Mouse (Mus musculus): ENCODE measurements around the gene Gprc5b.

The Gprc5b gene

GRCm38 (mm10) chr7:118989275-118989856, 5.6 kb downstream of the Gprc5b start:
- DNase-seq, result no peak

GRCm38 (mm10) chr7:118986369-118986768, 8.6 kb downstream of the Gprc5b start:
- DNase-seq, result no peak

- DNase-seq, result no peak
Observed at GRCm38 (mm10) chr7:118985786-118986185, 9.2 kb downstream of the Gprc5b start.

GRCm38 (mm10) chr7:118983961-118984360, 11.1 kb downstream of the Gprc5b start:
- DNase-seq, result peak; percentile 92

GRCm38 (mm10) chr7:118982586-118982985, 12.4 kb downstream of the Gprc5b start:
- no peak for DNase-seq

GRCm38 (mm10) chr7:118981831-118982230, 13.2 kb downstream of the Gprc5b start:
- no peak for DNase-seq

- DNase-seq, result no peak
Observed at GRCm38 (mm10) chr7:118981346-118981745, 13.7 kb downstream of the Gprc5b start.

- peak; percentile 82 for DNase-seq
Observed at GRCm38 (mm10) chr7:118979708-118980107, 15.3 kb downstream of the Gprc5b start.

GRCm38 (mm10) chr7:118979121-118979520, 15.9 kb downstream of the Gprc5b start:
- DNase-seq, result no peak

- no peak for DNase-seq
Observed at GRCm38 (mm10) chr7:118977167-118977543, 17.9 kb downstream of the Gprc5b start.

- DNase-seq, result no peak
Observed at GRCm38 (mm10) chr7:118976414-118977166, 18.4 kb downstream of the Gprc5b start.

GRCm38 (mm10) chr7:118975837-118976236, 19.2 kb downstream of the Gprc5b start:
- DNase-seq, result no peak

GRCm38 (mm10) chr7:118973377-118973776, 21.6 kb downstream of the Gprc5b start:
- no peak for DNase-seq

GRCm38 (mm10) chr7:118972306-118972705, 22.7 kb downstream of the Gprc5b start:
- DNase-seq, result no peak

GRCm38 (mm10) chr7:118971499-118971898, 23.5 kb downstream of the Gprc5b start:
- no peak for DNase-seq

- DNase-seq, result no peak
Observed at GRCm38 (mm10) chr7:118968870-118969269, 26.1 kb downstream of the Gprc5b start.

- DNase-seq, result no peak
Observed at GRCm38 (mm10) chr7:118965198-118965597, 29.8 kb downstream of the Gprc5b start.

- no peak for DNase-seq
Observed at GRCm38 (mm10) chr7:118964777-118965176, 30.2 kb downstream of the Gprc5b start.

GRCm38 (mm10) chr7:118959209-118959608, 35.8 kb downstream of the Gprc5b start:
- DNase-seq, result no peak

GRCm38 (mm10) chr7:118956616-118957246, 38.3 kb downstream of the Gprc5b start:
- no peak for DNase-seq

- no peak for DNase-seq
Observed at GRCm38 (mm10) chr7:118954968-118955367, 40.0 kb downstream of the Gprc5b start.

- no peak for DNase-seq
Observed at GRCm38 (mm10) chr7:118953626-118954282, 41.3 kb downstream of the Gprc5b start.

GRCm38 (mm10) chr7:118949749-118950148, 45.3 kb downstream of the Gprc5b start:
- no peak for DNase-seq

Data from cerebellum, adult 11 months (tissue).